Mouse (Mus musculus) spleen, adult 2 months (tissue): ENCODE measurements at regions not wholly inside any gene's neighbourhood (a gene's known extent, or its start where the extent isn't known, plus 50 kb on each side); places are given as distances from the start of the nearest gene placed in this dataset.

Experiments
- DNase-seq, 2 experiments: peaks; one replicate each; pipeline versions ENCODE4 v3.0.0 to v3.0.0-alpha.2; 2012 to 2021; ENCODE audit warnings: low spot score in 2 of 2, low read depth in 1 of 2
- H3K27ac ChIP-seq: fragments of 200-500 bp; 2 replicates; pipeline ENCODE4 v1.5.1; 2012; ENCODE audit warnings: low read length, inconsistent platforms; ENCODE audit not compliant: insufficient read depth
- H3K27me3 ChIP-seq: fragments of 200-500 bp; 2 replicates; pipeline ENCODE4 v1.6.1; 2012; ENCODE audit warnings: mild to moderate bottlenecking, moderate library complexity, low read length, inconsistent platforms; ENCODE audit not compliant: control insufficient read depth, insufficient read depth
- H3K36me3 ChIP-seq: fragments of 200-500 bp; 2 replicates; pipeline ENCODE4 v1.6.1; 2012; ENCODE audit warnings: mild to moderate bottlenecking, low read length, inconsistent platforms; ENCODE audit not compliant: control insufficient read depth, insufficient read depth
- H3K4me1 ChIP-seq: fragments of 200-500 bp; 2 replicates; pipeline ENCODE4 v1.6.1; 2011; ENCODE audit warnings: inconsistent platforms; ENCODE audit not compliant: control insufficient read depth, insufficient read depth, insufficient read length
- H3K4me3 ChIP-seq: fragments of 200-500 bp; 2 replicates; pipeline ENCODE4 v1.5.1; 2011; ENCODE audit warnings: mild to moderate bottlenecking, inconsistent platforms; ENCODE audit not compliant: insufficient read depth, insufficient read length; ENCODE audit errors: extremely low read depth
- CTCF ChIP-seq: fragments of 200-500 bp; IDR thresholded peaks from 2 replicates; pipeline ENCODE4 v1.5.1; 2011; ENCODE audit warnings: mild to moderate bottlenecking, inconsistent platforms; ENCODE audit not compliant: insufficient read depth, insufficient read length, insufficient replicate concordance; ENCODE audit errors: extremely low read depth
- POLR2A ChIP-seq: fragments of 200-500 bp; IDR thresholded peaks from 2 replicates; pipeline ENCODE4 v1.6.1; 2011; ENCODE audit warnings: low read depth, low read length, inconsistent platforms
- WGBS: fragments of 180-500 bp; shearing (Covaris S2); methylation state at CpG from one replicate; pipeline ENCODE4 v1.1.7; 2018; 5-methylcytosine and 5-hydroxymethylcytosine counted together

DNA sequence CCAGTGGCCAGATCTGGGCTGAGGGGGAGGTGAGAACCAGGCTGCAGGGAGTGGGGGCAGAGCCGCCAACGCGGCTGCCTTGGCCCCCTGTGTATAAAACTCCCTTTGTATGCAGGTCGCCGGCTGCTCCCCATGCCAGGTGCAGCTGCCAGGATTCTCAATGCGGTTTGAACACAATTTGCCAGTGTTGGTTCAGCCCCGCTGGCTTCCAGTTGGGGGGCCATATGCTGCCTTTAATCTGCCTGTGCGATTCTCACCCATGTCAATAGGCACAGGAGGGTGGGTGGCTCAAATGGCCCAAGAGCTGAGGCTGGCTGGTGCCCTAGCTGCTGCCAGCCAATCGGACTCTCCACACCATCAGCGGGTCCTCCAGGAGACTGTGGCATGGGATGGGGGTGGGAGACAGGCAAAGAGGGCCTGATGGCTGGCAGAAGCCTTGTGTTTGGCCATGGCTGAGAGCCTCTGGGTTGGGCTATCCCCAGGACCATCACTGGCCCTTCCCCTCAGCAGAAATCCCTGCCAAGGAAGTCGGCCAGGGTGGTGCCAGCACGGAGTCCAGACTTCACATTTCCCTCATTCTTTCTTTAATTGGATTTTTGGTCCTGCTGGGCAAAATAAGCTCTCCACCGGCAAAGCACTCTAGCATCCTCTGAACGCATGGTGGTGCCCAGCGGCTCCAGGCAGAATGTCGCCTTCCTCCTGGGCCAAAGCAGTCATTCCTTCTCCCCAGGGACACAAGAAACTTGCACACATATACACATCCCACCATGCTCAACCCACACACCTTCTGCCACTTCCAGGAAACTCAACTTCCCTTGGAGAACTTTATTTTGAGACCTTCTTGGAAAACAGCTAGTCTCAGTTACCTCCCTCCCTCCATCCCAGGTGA lies 338.0 kb downstream of the Bcor start:
- H3K4me3 ChIP-seq = no peak overlapping the region
- no peaks in the 10 kb centered on the region for H3K27me3 ChIP-seq
- H3K4me1 ChIP-seq = no peaks in the 10 kb centered on the region
- no peak overlapping the region for H3K27ac ChIP-seq
- TF ChIP-seq CTCF = no peak
- TF ChIP-seq POLR2A = no peak
- no peak for DNase-seq
- WGBS = 86% methylated on average over 16 of the region's 16 CpGs
- H3K36me3 ChIP-seq = no peaks in the 10 kb centered on the region

- Histone ChIP-seq H3K36me3 (no peaks in the 10 kb centered on the region), H3K27ac (no peak overlapping the region), H3K4me1 (no peaks in the 10 kb centered on the region), H3K4me3 (no peak overlapping the region), H3K27me3 (no peaks in the 10 kb centered on the region)
- 73% methylated on average over 1 of the region's 1 CpGs for WGBS
- no peak for DNase-seq
- no peak for TF ChIP-seq CTCF
- TF ChIP-seq POLR2A = no peak
Observed at GRCm38 (mm10) chrX:11825948-11826347, 334.2 kb downstream of the Bcor start.

- no peak overlapping the region for H3K4me3 ChIP-seq
- H3K27ac ChIP-seq = no peak overlapping the region
- no peak for DNase-seq
- no peaks in the 10 kb centered on the region for H3K4me1 ChIP-seq
- no peak for TF ChIP-seq POLR2A
- no peak for TF ChIP-seq CTCF
- no peaks in the 10 kb centered on the region for H3K27me3 ChIP-seq
- 68% methylated on average over 20 of the region's 20 CpGs for WGBS
- no peaks in the 10 kb centered on the region for H3K36me3 ChIP-seq
Observed at GRCm38 (mm10) chrX:11826737-11827408, 333.3 kb downstream of the Bcor start.

DNA sequence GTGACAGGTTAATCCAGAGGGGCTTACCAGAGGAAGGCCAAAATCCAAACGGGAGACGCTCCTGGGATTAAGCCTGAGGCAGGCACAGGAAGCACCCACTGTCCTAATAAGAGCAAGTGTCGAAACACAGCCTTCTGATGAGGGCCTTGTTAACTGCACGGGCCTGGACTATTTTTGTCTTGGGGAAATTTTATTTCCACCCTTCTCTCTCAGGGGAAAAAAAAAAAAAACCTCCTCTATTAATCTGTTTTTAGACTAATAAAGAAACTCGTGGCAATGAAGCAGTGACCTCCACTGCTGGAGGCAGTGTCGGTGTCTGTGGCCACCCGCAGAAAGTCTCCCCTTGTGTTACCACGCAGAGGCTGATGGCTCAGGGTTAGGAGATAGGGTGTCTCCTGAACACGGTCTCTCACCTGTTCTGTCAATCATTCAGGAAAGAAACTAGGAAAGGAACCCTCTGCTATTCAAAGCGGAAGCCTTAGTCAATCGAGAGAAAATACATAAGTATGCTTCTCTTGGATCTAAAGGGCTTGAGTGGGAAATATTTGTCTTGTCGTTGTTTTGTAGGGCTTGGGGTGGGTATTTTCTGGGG lies 330.6 kb downstream of the Bcor start:
- Histone ChIP-seq H3K4me3 (no peak overlapping the region), H3K27me3 (no peaks in the 10 kb centered on the region), H3K27ac (no peak overlapping the region), H3K36me3 (no peaks in the 10 kb centered on the region), H3K4me1 (no peaks in the 10 kb centered on the region)
- no peak for TF ChIP-seq CTCF
- no peak for TF ChIP-seq POLR2A
- 71% methylated on average over 12 of the region's 12 CpGs for WGBS
- DNase-seq = no peak

DNA sequence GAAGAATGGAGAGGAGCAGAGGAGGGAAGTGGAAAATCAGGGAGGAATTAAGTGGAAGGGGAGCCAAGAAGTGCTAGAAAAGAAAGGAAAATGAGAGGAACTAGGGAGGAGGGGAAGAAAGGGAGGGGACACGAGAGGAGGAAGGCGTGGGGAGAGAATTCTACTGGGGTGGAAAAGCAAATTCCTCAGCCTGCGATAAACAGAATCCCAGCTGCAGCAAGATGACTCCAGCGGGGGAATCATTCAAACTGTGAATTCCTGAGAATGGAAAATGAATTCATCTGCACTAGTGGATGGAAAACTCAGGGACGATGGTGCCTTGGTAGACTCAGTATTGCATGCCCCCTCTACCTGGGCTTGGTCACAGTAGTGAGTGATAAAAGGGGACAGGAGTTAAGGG lies 322.6 kb downstream of the Bcor start:
- no peak for DNase-seq
- Histone ChIP-seq H3K4me3 (no peak overlapping the region), H3K4me1 (peaks cover 5% of the 10 kb centered on the region; the same call in 1 of the 2 replicates), H3K36me3 (no peaks in the 10 kb centered on the region), H3K27me3 (no peaks in the 10 kb centered on the region), H3K27ac (no peak overlapping the region)
- TF ChIP-seq POLR2A (no peak), CTCF (no peak)
- WGBS = 80% methylated on average over 5 of the region's 5 CpGs

DNA sequence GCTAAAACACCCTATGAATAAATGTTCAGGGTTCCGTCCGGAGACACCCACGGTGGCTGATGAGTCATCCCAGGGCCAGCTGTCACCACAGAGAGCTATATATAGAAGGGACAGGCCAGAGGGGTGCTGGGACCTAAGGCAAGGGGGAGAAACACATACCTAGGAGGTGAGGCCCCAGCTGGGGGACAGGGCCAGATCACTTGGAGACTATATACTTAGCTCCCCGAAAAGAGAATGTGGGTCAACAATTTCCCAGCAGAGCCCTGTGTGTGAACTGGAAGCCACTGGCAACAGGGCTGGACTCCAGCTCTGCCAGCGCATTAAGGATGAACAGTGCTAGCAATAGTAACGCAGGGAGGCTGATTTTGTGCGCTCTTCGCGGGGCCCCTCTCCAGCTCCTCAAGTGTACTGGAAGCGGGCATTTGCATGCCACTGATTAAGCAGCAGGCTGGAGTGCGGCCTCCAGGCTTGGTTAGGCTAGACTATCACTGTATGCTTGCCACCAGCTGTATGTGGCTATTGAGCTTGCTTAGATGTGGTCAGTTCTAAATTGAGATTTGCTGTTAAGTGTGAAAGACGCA lies 320.4 kb downstream of the Bcor start:
- Histone ChIP-seq H3K27ac (no peak overlapping the region), H3K4me1 (peaks cover 5% of the 10 kb centered on the region; the same call in 1 of the 2 replicates), H3K4me3 (no peak overlapping the region), H3K27me3 (no peaks in the 10 kb centered on the region), H3K36me3 (no peaks in the 10 kb centered on the region)
- no peak for TF ChIP-seq CTCF
- no peak for TF ChIP-seq POLR2A
- no peak for DNase-seq
- WGBS = 49% methylated on average over 12 of the region's 12 CpGs
